Mouse (Mus musculus) heart, embryonic 16.5 days (tissue): ENCODE measurements around the gene Ifna11. TPM values are rescaled to one million over a fixed set of nuclear protein-coding genes. Genes with fewer than 3 reads are reported as not detected.
"Not testable (repeated sequence)": the region's sequence is repeated elsewhere in the genome, so short reads cannot be mapped to it uniquely, and the experiment has no call there.

Experiments
- ATAC-seq: fragments of 200-750 bp; cut with Nextera tagmentation; replicated peaks from 2 replicates; pipeline ENCODE4 v1.8.0; 2017; ENCODE audit warnings: moderate number of reproducible peaks; ENCODE audit not compliant: insufficient read depth, low FRiP score; ENCODE audit errors: extremely low read depth
- H3K27ac ChIP-seq: fragments of 300-500 bp; sonication (generic); 2 replicates; pipeline ENCODE4 v1.5.1; 2014; ENCODE audit warnings: mild to moderate bottlenecking, low read length, control low read depth, moderate library complexity
- H3K27me3 ChIP-seq: fragments of 300-500 bp; sonication (generic); 2 replicates; pipeline ENCODE4 v1.6.1; 2014; ENCODE audit warnings: low read length, mixed read lengths; ENCODE audit not compliant: control insufficient read depth, insufficient read depth
- H3K36me3 ChIP-seq: fragments of 300-500 bp; sonication (generic); 2 replicates; pipeline ENCODE4 v1.6.1; 2014; ENCODE audit not compliant: control insufficient read depth, insufficient read depth
- H3K4me1 ChIP-seq: fragments of 300-500 bp; sonication (generic); 2 replicates; pipeline ENCODE4 v1.6.1; 2014; ENCODE audit warnings: low read length, mixed read lengths; ENCODE audit not compliant: control insufficient read depth, insufficient read depth
- H3K4me2 ChIP-seq: fragments of 300-500 bp; sonication (generic); 2 replicates; pipeline ENCODE4 v1.6.1; 2014; ENCODE audit warnings: low read depth, mild to moderate bottlenecking, control low read depth, low read length
- H3K4me3 ChIP-seq: fragments of 300-500 bp; sonication (generic); 2 replicates; pipeline ENCODE4 v1.5.1; 2014; ENCODE audit warnings: mild to moderate bottlenecking, control low read depth, low read length
- H3K9ac ChIP-seq: fragments of 300-500 bp; sonication (generic); 2 replicates; pipeline ENCODE4 v1.6.1; 2014; ENCODE audit warnings: low read length, control low read depth
- H3K9me3 ChIP-seq: fragments of 300-500 bp; sonication (generic); replicated peaks from 2 replicates; pipeline ENCODE4 v1.6.1; 2016; ENCODE audit warnings: low read length; ENCODE audit not compliant: control insufficient read depth
- WGBS: fragments of 180-500 bp; shearing (Covaris S2); extraction: QIAGEN DNeasy Blood & Tissue Kit; methylation state at CpG from one replicate; pipeline ENCODE4 v1.1.7; 2014; 5-methylcytosine and 5-hydroxymethylcytosine counted together
- polyA plus RNA-seq: library from polyadenylated mRNA; unstranded; fragments of >200 nt; fragmentation: Nextera tagmentation; extraction: Ambion mirVana; gene quantifications from 2 replicates; pipeline ENCODE4 v1.2.1, GENCODE M21; 2015

Gene Ifna11
- polyA plus RNA-seq, 1 experiment from 2014 or later: not detected

- H3K9ac ChIP-seq, H3K9me3 ChIP-seq, ATAC-seq, H3K27me3 ChIP-seq, H3K36me3 ChIP-seq, H3K4me1 ChIP-seq, H3K4me2 ChIP-seq, H3K4me3 ChIP-seq, H3K27ac ChIP-seq: not testable (repeated sequence)
- WGBS: no CpG with 5 or more reads among the region's 28 CpGs
Measured at GRCm38 (mm10) chr4:88791250-88791649, 28.5 kb upstream of the Ifna11 start, which contains the start of gene Gm13278. Gene Gm13278 (plus strand): TSS chr4:88791550.

- not testable (repeated sequence) for H3K4me1 ChIP-seq, H3K4me2 ChIP-seq, H3K27ac ChIP-seq, H3K27me3 ChIP-seq, H3K9ac ChIP-seq, H3K9me3 ChIP-seq, ATAC-seq, H3K4me3 ChIP-seq, H3K36me3 ChIP-seq
- 0% methylated on average over 10 of the region's 52 CpGs for WGBS
Measured at GRCm38 (mm10) chr4:88793936-88794675, 25.7 kb upstream of the Ifna11 start, which contains the start of gene Gm13275. Gene Gm13275 (plus strand): TSS chr4:88794487.

GRCm38 (mm10) chr4:88797097-88797496 lies 22.7 kb upstream of the Ifna11 start, which contains the start of gene Gm13279:
Gene Gm13279 (plus strand): TSS chr4:88797397.
- not testable (repeated sequence) for H3K27ac ChIP-seq, H3K9me3 ChIP-seq, H3K27me3 ChIP-seq, H3K9ac ChIP-seq, ATAC-seq, H3K4me2 ChIP-seq, H3K36me3 ChIP-seq, H3K4me1 ChIP-seq, H3K4me3 ChIP-seq
- WGBS: no CpG with 5 or more reads among the region's 28 CpGs

- WGBS: 8% methylated on average over 5 of the region's 7 CpGs
- not testable (repeated sequence) for ATAC-seq
Measured at GRCm38 (mm10) chr4:88799365-88799764, 20.4 kb upstream of the Ifna11 start, which contains the start of gene Gm13285. Gene Gm13285 (plus strand): TSS chr4:88799665.

GRCm38 (mm10) chr4:88802954-88803353 lies 16.8 kb upstream of the Ifna11 start, which contains the start of gene Gm13287:
Gene Gm13287 (plus strand): TSS chr4:88803254.
- ATAC-seq: not testable (repeated sequence)
- WGBS: no CpG with 5 or more reads among the region's 29 CpGs

More at GRCm38 (mm10) chr4:88799365-88799764, 20.4 kb upstream of the Ifna11 start, which contains the start of gene Gm13285:
- H3K4me2 ChIP-seq, H3K36me3 ChIP-seq, H3K9me3 ChIP-seq, H3K4me1 ChIP-seq, H3K4me3 ChIP-seq, H3K27ac ChIP-seq, H3K27me3 ChIP-seq, H3K9ac ChIP-seq: not testable (repeated sequence)

GRCm38 (mm10) chr4:88805231-88805630 lies 14.5 kb upstream of the Ifna11 start, which contains the start of gene Gm13288:
Gene Gm13288 (plus strand): TSS chr4:88805531.
- not testable (repeated sequence) for H3K4me2 ChIP-seq, H3K9ac ChIP-seq, H3K4me1 ChIP-seq, H3K27me3 ChIP-seq, H3K36me3 ChIP-seq, ATAC-seq, H3K9me3 ChIP-seq, H3K27ac ChIP-seq
- WGBS: no CpG with 5 or more reads among the region's 8 CpGs
- H3K4me3 ChIP-seq: peak within 1 kb of the TSS; percentile 34

More at GRCm38 (mm10) chr4:88802954-88803353, 16.8 kb upstream of the Ifna11 start, which contains the start of gene Gm13287:
- not testable (repeated sequence) for H3K27ac ChIP-seq, H3K4me1 ChIP-seq, H3K4me3 ChIP-seq, H3K36me3 ChIP-seq, H3K9ac ChIP-seq, H3K4me2 ChIP-seq, H3K9me3 ChIP-seq, H3K27me3 ChIP-seq

- not testable (repeated sequence) for H3K36me3 ChIP-seq, H3K4me2 ChIP-seq, H3K4me1 ChIP-seq, H3K9me3 ChIP-seq, H3K9ac ChIP-seq, H3K27me3 ChIP-seq, H3K27ac ChIP-seq, ATAC-seq
- 0% methylated on average over 9 of the region's 34 CpGs for WGBS
- H3K4me3 ChIP-seq: peak overlapping the region; percentile 34
Measured at GRCm38 (mm10) chr4:88805761-88806160, 14.0 kb upstream of the Ifna11 start.

- Histone ChIP-seq H3K4me1 (no peaks in the 10 kb centered on the region), H3K27ac (no peak within 1 kb of the TSS), H3K9ac (no peak within 1 kb of the TSS), H3K9me3 (no peaks in the 10 kb centered on the region), H3K36me3 (no peaks in the 10 kb centered on the region), H3K4me2 (no peak within 1 kb of the TSS), H3K27me3 (no peaks in the 10 kb centered on the region), H3K4me3 (no peak within 1 kb of the TSS)
- 54% methylated on average over 3 of the region's 3 CpGs for WGBS
- ATAC-seq: no peak
Measured at GRCm38 (mm10) chr4:88815928-88816327, 3.8 kb upstream of the Ifna11 start, which contains the start of gene Ifna7. Gene Ifna7 (plus strand): TSS chr4:88816228.

- 21% methylated on average over 4 of the region's 4 CpGs for WGBS
- Histone ChIP-seq H3K27me3 (no peaks in the 10 kb centered on the region), H3K4me1 (no peaks in the 10 kb centered on the region), H3K4me2 (no peak overlapping the region), H3K4me3 (no peak overlapping the region), H3K9me3 (no peaks in the 10 kb centered on the region), H3K27ac (no peak overlapping the region), H3K9ac (no peak overlapping the region), H3K36me3 (no peaks in the 10 kb centered on the region)
- ATAC-seq: no peak
Measured at GRCm38 (mm10) chr4:88822995-88823394, 3.2 kb downstream of the Ifna11 start.
